Mouse (Mus musculus): ENCODE measurements around the gene Kcnip1. TPM values are rescaled to one million over a fixed set of nuclear protein-coding genes. Genes with fewer than 3 reads are reported as not detected.

The Kcnip1 gene
- 0.24 TPM for total RNA-seq (2023)

GRCm38 (mm10) chr11:33992938-33993337 is at the start of gene Kcnip1:
Gene Kcnip1 (minus strand): TSS chr11:33993152.

GRCm38 (mm10) chr11:33962688-33963407 is 30.1 kb downstream of the Kcnip1 start, which contains the start of gene Kcnmb1:
Gene Kcnmb1 (plus strand): TSS chr11:33963013.

GRCm38 (mm10) chr11:33598986-33599385 is 394.0 kb downstream of the Kcnip1 start, which contains the start of gene D130052B06Rik:
Gene D130052B06Rik (plus strand): TSS chr11:33599302.

Other genes with a start within 250 kb of the Kcnip1 start
- gene Kcnmb1, start 30.1 kb downstream of the Kcnip1 start, total RNA-seq (2023), result 0.18 TPM
- gene Lcp2, start 53.8 kb upstream of the Kcnip1 start, total RNA-seq (2023), result 210 TPM
- 1.1 TPM for gene 4930469K13Rik, start 105.4 kb upstream of the Kcnip1 start, total RNA-seq (2023)
- 0.28 TPM for gene Foxi1, start 214.9 kb upstream of the Kcnip1 start, total RNA-seq (2023)

Data from CD8-positive naive resting alpha-beta T cell, adult 57 days (primary cell).